Comparison of ENCODE assay signal across 8 mouse cellular contexts in genomic region chr13:67552505-67553346, GRCm38 (mm10). TPM values are rescaled to one million over a fixed set of nuclear protein-coding genes. Genes with fewer than 3 reads are reported as not detected.
DNase-seq lines count a peak whose midpoint lies in the region; ATAC-seq lines count a peak whose summit lies in the region.

No protein-coding gene starts in this region.

- DNase-seq in B cell, adult 2 months = peak; percentile 80 to 84
- peak; percentile 98 for DNase-seq in brain, adult 2 months (ENCODE audit: low read depth, low spot score)
- DNase-seq in heart, embryonic 10.5 days (ENCODE audit: low spot score) = peak; percentile 95
- DNase-seq in liver = peak; percentile 84
- peak; percentile 69 to 82 for DNase-seq in spleen, postnatal 4 days (ENCODE audit: low spot score in 2 of 2)

- peak; percentile 98 for ATAC-seq in erythroblast, adult 5-6 weeks (replicated peaks; ENCODE audit: low FRiP score, poor library complexity, severe bottlenecking)
- ATAC-seq in kidney, embryonic 15.5 days (replicated peaks; ENCODE audit: low FRiP score) = peak; percentile 99
- peak; percentile 99 for ATAC-seq in monocyte, adult 5-6 weeks (replicated peaks; ENCODE audit: insufficient number of reproducible peaks, low FRiP score, low TSS enrichment, poor library complexity, severe bottlenecking)

- no peaks in the 10 kb centered on the region for H3K36me3 ChIP-seq in heart, embryonic 10.5 days
- no peaks in the 10 kb centered on the region for H3K36me3 ChIP-seq in kidney, embryonic 15.5 days

- peak overlapping the region; percentile 86 for H3K4me3 ChIP-seq in heart, embryonic 10.5 days
- peak overlapping the region; percentile 79 for H3K4me3 ChIP-seq in kidney, embryonic 15.5 days (replicated peaks)

- peak overlapping the region; percentile 77 for H3K9ac ChIP-seq in kidney, embryonic 15.5 days

- H3K9me3 ChIP-seq in heart, embryonic 10.5 days = no peaks in the 10 kb centered on the region
- no peaks in the 10 kb centered on the region; the same call in 1 of the 2 replicates for H3K9me3 ChIP-seq in kidney, embryonic 15.5 days (replicated peaks)

- WGBS in heart, embryonic 10.5 days = 1% methylated on average over 44 of the region's 44 CpGs
- WGBS in kidney, embryonic 15.5 days = 1% methylated on average over 44 of the region's 44 CpGs

- H3K27me3 ChIP-seq in heart, embryonic 10.5 days (ENCODE audit: insufficient read depth, poor library complexity, severe bottlenecking) = no peaks in the 10 kb centered on the region
- no peaks in the 10 kb centered on the region for H3K27me3 ChIP-seq in kidney, embryonic 15.5 days

- H3K27ac ChIP-seq in heart, embryonic 10.5 days = peak overlapping the region; percentile 96
- H3K27ac ChIP-seq in kidney, embryonic 15.5 days = peak overlapping the region; percentile 94

- peak overlapping the region; percentile 67 for H3K4me2 ChIP-seq in kidney, embryonic 15.5 days

- peaks cover 6% of the 10 kb centered on the region for H3K4me1 ChIP-seq in heart, embryonic 10.5 days
- H3K4me1 ChIP-seq in kidney, embryonic 15.5 days = peaks cover 14% of the 10 kb centered on the region

RNA-seq across cellular contexts. Expression of gene Zfp748, which starts 0.9 kb away (rescaled TPM):
- total RNA-seq in erythroblast, adult 5-6 weeks (2015; ENCODE audit: low replicate concordance) = 3.3 and 6.7 TPM in 2 replicates
- 2.9 and 4.6 TPM in 2 replicates for total RNA-seq in erythroblast, adult 5-6 weeks (2017; ENCODE audit: low replicate concordance)
- polyA plus RNA-seq in heart, embryonic 10.5 days (2016; fragmentation: Nextera tagmentation; extraction: Ambion mirVana) = 11.4 and 11.7 TPM in 2 replicates
- 13.8 and 14.0 TPM in 2 replicates for polyA plus RNA-seq in kidney, embryonic 15.5 days (2015; fragmentation: Nextera tagmentation; extraction: Ambion mirVana)
- 11.5 to 17.6 TPM (median 15.4 TPM) in 3 replicates for total RNA-seq in monocyte, adult 5-6 weeks (2017)

RNA-seq across cellular contexts. Expression of gene Zfp87, which starts 26.7 kb away (rescaled TPM):
- total RNA-seq in erythroblast, adult 5-6 weeks (2015; ENCODE audit: low replicate concordance) = 5.8 and 7.1 TPM in 2 replicates
- 10.6 and 23.1 TPM in 2 replicates for total RNA-seq in erythroblast, adult 5-6 weeks (2017; ENCODE audit: low replicate concordance)
- 14.9 and 16.7 TPM in 2 replicates for polyA plus RNA-seq in heart, embryonic 10.5 days (2016; fragmentation: Nextera tagmentation; extraction: Ambion mirVana)
- polyA plus RNA-seq in kidney, embryonic 15.5 days (2015; fragmentation: Nextera tagmentation; extraction: Ambion mirVana) = 25.6 and 26.1 TPM in 2 replicates
- 20.6 to 39.0 TPM (median 24.3 TPM) in 3 replicates for total RNA-seq in monocyte, adult 5-6 weeks (2017)

RNA-seq across cellular contexts. Expression of gene Gm26965, which starts 26.8 kb away (rescaled TPM):
- total RNA-seq in erythroblast, adult 5-6 weeks (2015; ENCODE audit: low replicate concordance) = not detected in 2 replicates
- total RNA-seq in erythroblast, adult 5-6 weeks (2017; ENCODE audit: low replicate concordance) = not detected in 2 replicates
- polyA plus RNA-seq in heart, embryonic 10.5 days (2016; fragmentation: Nextera tagmentation; extraction: Ambion mirVana) = not detected in 2 replicates
- not detected in 2 replicates for polyA plus RNA-seq in kidney, embryonic 15.5 days (2015; fragmentation: Nextera tagmentation; extraction: Ambion mirVana)
- total RNA-seq in monocyte, adult 5-6 weeks (2017) = not detected in 3 replicates

RNA-seq across cellular contexts. Expression of gene Zfp58, which starts 52.4 kb away (rescaled TPM):
- 1.5 TPM in 1 of 2 replicates, not detected in the other for total RNA-seq in erythroblast, adult 5-6 weeks (2015; ENCODE audit: low replicate concordance)
- total RNA-seq in erythroblast, adult 5-6 weeks (2017; ENCODE audit: low replicate concordance) = 1.0 and 2.1 TPM in 2 replicates
- polyA plus RNA-seq in heart, embryonic 10.5 days (2016; fragmentation: Nextera tagmentation; extraction: Ambion mirVana) = 9.6 and 12.9 TPM in 2 replicates
- 15.7 and 16.1 TPM in 2 replicates for polyA plus RNA-seq in kidney, embryonic 15.5 days (2015; fragmentation: Nextera tagmentation; extraction: Ambion mirVana)
- total RNA-seq in monocyte, adult 5-6 weeks (2017) = 8.7 to 12.2 TPM (median 11.9 TPM) in 3 replicates

RNA-seq across cellular contexts. Expression of gene Zfp729b, which starts 56.8 kb away (rescaled TPM):
- total RNA-seq in erythroblast, adult 5-6 weeks (2015; ENCODE audit: low replicate concordance) = 1.9 and 5.2 TPM in 2 replicates
- total RNA-seq in erythroblast, adult 5-6 weeks (2017; ENCODE audit: low replicate concordance) = 2.4 and 4.6 TPM in 2 replicates
- 2.1 and 2.6 TPM in 2 replicates for polyA plus RNA-seq in heart, embryonic 10.5 days (2016; fragmentation: Nextera tagmentation; extraction: Ambion mirVana)
- 4.3 and 4.4 TPM in 2 replicates for polyA plus RNA-seq in kidney, embryonic 15.5 days (2015; fragmentation: Nextera tagmentation; extraction: Ambion mirVana)
- total RNA-seq in monocyte, adult 5-6 weeks (2017) = 18.8 to 21.7 TPM (median 21.2 TPM) in 3 replicates

Comparison
In these comparisons a context has a peak if more than half of its experiments do, and no peak if none do; other contexts are left out.
1. Peak in every context shown above with its lines: DNase-seq, ATAC-seq, H3K4me3 ChIP-seq and H3K27ac ChIP-seq.